Mouse (Mus musculus) stomach, postnatal 0 days (tissue): ENCODE measurements around the gene Gabra5. TPM values are rescaled to one million over a fixed set of nuclear protein-coding genes. Genes with fewer than 3 reads are reported as not detected.

Experiments
- ATAC-seq: fragments of 200-750 bp; cut with Nextera tagmentation; 2 replicates; pipeline ENCODE4 v1.8.0; 2017; ENCODE audit not compliant: low FRiP score, low TSS enrichment
- DNase-seq: peaks from one replicate; pipeline ENCODE4 v3.0.0-alpha.2; 2016; ENCODE audit warnings: low spot score
- H3K27ac ChIP-seq: fragments of 300-500 bp; sonication (generic); replicated peaks from 2 replicates; pipeline ENCODE4 v1.5.1; 2014; ENCODE audit warnings: mild to moderate bottlenecking, control low read depth
- H3K27me3 ChIP-seq: fragments of 300-500 bp; sonication (generic); 2 replicates; pipeline ENCODE4 v1.6.1; 2014; ENCODE audit warnings: low read length; ENCODE audit not compliant: control insufficient read depth, insufficient read depth
- H3K36me3 ChIP-seq: fragments of 300-500 bp; sonication (generic); 2 replicates; pipeline ENCODE4 v1.6.1; 2014; ENCODE audit warnings: low read length, mixed read lengths; ENCODE audit not compliant: control insufficient read depth, insufficient read depth
- H3K4me1 ChIP-seq: fragments of 300-500 bp; sonication (generic); replicated peaks from 2 replicates; pipeline ENCODE4 v1.6.1; 2014; ENCODE audit warnings: antibody characterized with exemption; ENCODE audit not compliant: control insufficient read depth, insufficient read depth
- H3K4me2 ChIP-seq: fragments of 300-500 bp; sonication (generic); replicated peaks from 2 replicates; pipeline ENCODE4 v1.6.1; 2014; ENCODE audit warnings: low read depth, mild to moderate bottlenecking, control low read depth, moderate library complexity
- H3K4me3 ChIP-seq: fragments of 300-500 bp; sonication (generic); 2 replicates; pipeline ENCODE4 v1.5.1; 2014; ENCODE audit warnings: low read depth, low read length, control low read depth
- H3K9ac ChIP-seq: fragments of 300-500 bp; sonication (generic); 2 replicates; pipeline ENCODE4 v1.6.1; 2014; ENCODE audit warnings: mild to moderate bottlenecking, low read length, control low read depth, mixed read lengths
- H3K9me3 ChIP-seq: fragments of 300-500 bp; sonication (generic); 2 replicates; pipeline ENCODE4 v1.6.1; 2016; ENCODE audit warnings: low read length; ENCODE audit not compliant: control insufficient read depth
- CTCF ChIP-seq: IDR thresholded peaks from 2 replicates; pipeline ENCODE4 v1.5.1; 2016; ENCODE audit warnings: antibody characterized with exemption, low read depth, mild to moderate bottlenecking, moderate library complexity
- EP300 ChIP-seq: optimal IDR thresholded peaks from 2 replicates; pipeline ENCODE3; 2016; ENCODE audit warnings: antibody characterized with exemption
- WGBS: fragments of 180-500 bp; shearing (Covaris S2); extraction: QIAGEN DNeasy Blood & Tissue Kit; methylation state at CpG from one replicate; pipeline ENCODE4 v1.1.7; 2014; 5-methylcytosine and 5-hydroxymethylcytosine counted together
- polyA plus RNA-seq: library from polyadenylated mRNA; unstranded; fragments of >200 nt; fragmentation: Nextera tagmentation; extraction: Ambion mirVana; gene quantifications from 2 replicates; pipeline ENCODE4 v1.2.1, GENCODE M21; 2015

Gabra5 gene
- polyA plus RNA-seq, 1 experiment from 2014 or later = 0.06 TPM

- Histone ChIP-seq H3K9me3 (no peaks in the 10 kb centered on the region), H3K4me1 (no peaks in the 10 kb centered on the region), H3K9ac (no peak overlapping the region), H3K4me2 (no peak overlapping the region), H3K4me3 (no peak overlapping the region), H3K27ac (no peak overlapping the region), H3K36me3 (no peaks in the 10 kb centered on the region), H3K27me3 (no peaks in the 10 kb centered on the region)
- WGBS = 80% methylated on average over 1 of the region's 1 CpGs
- TF ChIP-seq CTCF = no peak
- TF ChIP-seq EP300 = no peak
- DNase-seq = no peak
- no peak for ATAC-seq
These were observed 38.5 kb downstream of the Gabra5 start for GRCm38 (mm10) chr7:57471316-57471715.

GRCm38 (mm10) chr7:57460354-57460753 lies 49.5 kb downstream of the Gabra5 start:
- H3K4me2 ChIP-seq = no peak overlapping the region
- TF ChIP-seq EP300 (no peak), CTCF (peak; percentile 40)
- H3K27ac ChIP-seq = no peak overlapping the region
- DNase-seq (no peak), ATAC-seq (no peak)
- no peak overlapping the region for H3K9ac ChIP-seq
- H3K36me3 ChIP-seq = no peaks in the 10 kb centered on the region
- no peaks in the 10 kb centered on the region for H3K9me3 ChIP-seq
- H3K27me3 ChIP-seq = no peaks in the 10 kb centered on the region
- no peak overlapping the region for H3K4me3 ChIP-seq
- WGBS = 60% methylated on average over 5 of the region's 5 CpGs
- no peaks in the 10 kb centered on the region for H3K4me1 ChIP-seq

GRCm38 (mm10) chr7:57448239-57448638 lies 61.6 kb downstream of the Gabra5 start:
- Histone ChIP-seq H3K4me2 (no peak overlapping the region), H3K9me3 (no peaks in the 10 kb centered on the region), H3K27ac (no peak overlapping the region), H3K9ac (no peak overlapping the region), H3K36me3 (no peaks in the 10 kb centered on the region), H3K27me3 (no peaks in the 10 kb centered on the region), H3K4me1 (no peaks in the 10 kb centered on the region), H3K4me3 (no peak overlapping the region)
- 69% methylated on average over 1 of the region's 1 CpGs for WGBS
- no peak for DNase-seq
- TF ChIP-seq EP300 = no peak
- no peak for TF ChIP-seq CTCF
- ATAC-seq = no peak

- TF ChIP-seq CTCF (no peak), EP300 (no peak)
- no peak overlapping the region for H3K4me2 ChIP-seq
- DNase-seq (no peak), ATAC-seq (no peak)
- no peak overlapping the region for H3K27ac ChIP-seq
- no peaks in the 10 kb centered on the region for H3K36me3 ChIP-seq
- no peak overlapping the region for H3K9ac ChIP-seq
- no peak overlapping the region for H3K4me3 ChIP-seq
- no peaks in the 10 kb centered on the region for H3K9me3 ChIP-seq
- H3K27me3 ChIP-seq = no peaks in the 10 kb centered on the region
- 70% methylated on average over 1 of the region's 1 CpGs for WGBS
- no peaks in the 10 kb centered on the region for H3K4me1 ChIP-seq
These were observed 87.2 kb downstream of the Gabra5 start for GRCm38 (mm10) chr7:57422675-57423074.

GRCm38 (mm10) chr7:57421044-57421443 lies 88.8 kb downstream of the Gabra5 start:
- no peaks in the 10 kb centered on the region for H3K9me3 ChIP-seq
- no peaks in the 10 kb centered on the region for H3K36me3 ChIP-seq
- H3K4me3 ChIP-seq = no peak overlapping the region
- no peaks in the 10 kb centered on the region for H3K27me3 ChIP-seq
- H3K4me2 ChIP-seq = no peak overlapping the region
- no peak overlapping the region for H3K27ac ChIP-seq
- WGBS = 52% methylated on average over 1 of the region's 1 CpGs
- DNase-seq (no peak), ATAC-seq (no peak)
- TF ChIP-seq EP300 (no peak), CTCF (no peak)
- H3K9ac ChIP-seq = no peak overlapping the region
- H3K4me1 ChIP-seq = no peaks in the 10 kb centered on the region

- TF ChIP-seq EP300 (no peak), CTCF (no peak)
- ATAC-seq (no peak), DNase-seq (no peak)
- Histone ChIP-seq H3K9ac (no peak within 1 kb of the TSS), H3K36me3 (no peaks in the 10 kb centered on the region), H3K27ac (no peak within 1 kb of the TSS), H3K9me3 (no peaks in the 10 kb centered on the region), H3K4me1 (no peaks in the 10 kb centered on the region), H3K27me3 (no peaks in the 10 kb centered on the region), H3K4me3 (no peak within 1 kb of the TSS), H3K4me2 (no peak within 1 kb of the TSS)
- WGBS = 51% methylated on average over 2 of the region's 2 CpGs
These were observed 90.5 kb downstream of the Gabra5 start, which contains the start of gene Gabrb3 for GRCm38 (mm10) chr7:57419392-57419791. Gene Gabrb3 (plus strand): TSS chr7:57419692.
